Mouse (Mus musculus) G1E-ER4 (cell line): ENCODE data around the gene H2-M10.5. TPM values are rescaled to one million over a fixed set of nuclear protein-coding genes. Genes with fewer than 3 reads are reported as not detected.
"Not testable (repeated sequence)": the region's sequence is repeated elsewhere in the genome, so short reads cannot be mapped to it uniquely, and the experiment has no call there.

Experiments used
- GATA1 ChIP-seq: IDR thresholded peaks from one replicate; pipeline ENCODE4 v1.8.0; 2012; ENCODE audit warnings: low read length, inconsistent platforms
- polyA plus RNA-seq: library from polyadenylated mRNA; stranded (reverse); fragments of >175 nt; gene quantifications from 2 replicates; pipeline ENCODE4 v1.2.3, GENCODE M21; 2012

The H2-M10.5 gene
- not detected in 2 replicates for polyA plus RNA-seq

- TF ChIP-seq GATA1: not testable (repeated sequence)
Observed at GRCm38 (mm10) chr17:36772610-36773009, at the start of gene H2-M10.5. TSS of gene H2-M10.5 (plus strand) at chr17:36772910.

GRCm38 (mm10) chr17:36726046-36726445, 46.7 kb upstream of the H2-M10.5 start:
- TF ChIP-seq GATA1: no peak

- TF ChIP-seq GATA1: no peak
Observed at GRCm38 (mm10) chr17:36763816-36764215, 8.9 kb upstream of the H2-M10.5 start.

GRCm38 (mm10) chr17:36781533-36781932, 8.8 kb downstream of the H2-M10.5 start:
- no peak for TF ChIP-seq GATA1

- no peak for TF ChIP-seq GATA1
Observed at GRCm38 (mm10) chr17:36788351-36788750, 15.6 kb downstream of the H2-M10.5 start.

- no peak for TF ChIP-seq GATA1
Observed at GRCm38 (mm10) chr17:36799493-36799892, 26.8 kb downstream of the H2-M10.5 start.

GRCm38 (mm10) chr17:36811871-36812270, 39.2 kb downstream of the H2-M10.5 start, which contains the start of gene H2-M10.6:
TSS of gene H2-M10.6 (plus strand) at chr17:36812171.
- no peak for TF ChIP-seq GATA1

- TF ChIP-seq GATA1: no peak
Observed at GRCm38 (mm10) chr17:36824005-36824404, 51.3 kb downstream of the H2-M10.5 start.

GRCm38 (mm10) chr17:36825525-36825924, 52.8 kb downstream of the H2-M10.5 start:
- no peak for TF ChIP-seq GATA1

Other genes starting within 250 kb of the H2-M10.5 start
- gene H2-M11, start 225.8 kb upstream of the H2-M10.5 start, polyA plus RNA-seq: not detected in 2 replicates
- gene H2-M9, start 130.2 kb upstream of the H2-M10.5 start, polyA plus RNA-seq: not detected in 2 replicates
- gene H2-M1, start 100.7 kb upstream of the H2-M10.5 start, polyA plus RNA-seq: not detected in 2 replicates
- not detected in 2 replicates for gene H2-M10.6, start 39.3 kb downstream of the H2-M10.5 start, polyA plus RNA-seq
- gene Trim26, start 64.2 kb downstream of the H2-M10.5 start, polyA plus RNA-seq: 7.1 and 7.9 TPM in 2 replicates
- gene Trim15, start 94.3 kb downstream of the H2-M10.5 start, polyA plus RNA-seq: not detected in 2 replicates
- 4.3 and 11.7 TPM in 2 replicates for gene Trim10, start 96.7 kb downstream of the H2-M10.5 start, polyA plus RNA-seq
- gene Trim40, start 117.2 kb downstream of the H2-M10.5 start, polyA plus RNA-seq: not detected in 2 replicates
- gene Trim31, start 125.2 kb downstream of the H2-M10.5 start, polyA plus RNA-seq: not detected in 2 replicates
- gene Rnf39, start 170.0 kb downstream of the H2-M10.5 start, polyA plus RNA-seq: not detected in 2 replicates
- gene Ppp1r11, start 178.8 kb downstream of the H2-M10.5 start, polyA plus RNA-seq: 252 and 445 TPM in 2 replicates
- gene Znrd1, start 185.6 kb downstream of the H2-M10.5 start, polyA plus RNA-seq: 3.8 and 5.8 TPM in 2 replicates
- gene Znrd1as, start 185.7 kb downstream of the H2-M10.5 start, polyA plus RNA-seq: 0.26 and 0.56 TPM in 2 replicates
- gene 2410137M14Rik, start 208.3 kb downstream of the H2-M10.5 start, polyA plus RNA-seq: not detected in 2 replicates
- gene H2-M5, start 216.6 kb downstream of the H2-M10.5 start, polyA plus RNA-seq: not detected in 2 replicates
- not detected in 2 replicates for gene Zfp57, start 228.3 kb downstream of the H2-M10.5 start, polyA plus RNA-seq